Mouse (Mus musculus) cerebellum, adult 11 months (tissue): ENCODE measurements around the gene Kiss1.

Experiments
- DNase-seq: peaks from one replicate; pipeline ENCODE4 v3.0.0; 2022

Gene Kiss1

GRCm38 (mm10) chr1:133364022-133364630 lies 42.5 kb downstream of the Kiss1 start:
- no peak for DNase-seq

GRCm38 (mm10) chr1:133364890-133365289 lies 43.2 kb downstream of the Kiss1 start:
- DNase-seq: no peak

GRCm38 (mm10) chr1:133366951-133367605 lies 45.4 kb downstream of the Kiss1 start:
- no peak for DNase-seq

- DNase-seq: no peak
These were observed 46.2 kb downstream of the Kiss1 start for GRCm38 (mm10) chr1:133367606-133368488.

GRCm38 (mm10) chr1:133368644-133369043 lies 47.0 kb downstream of the Kiss1 start:
- DNase-seq: no peak

GRCm38 (mm10) chr1:133370352-133370751 lies 48.7 kb downstream of the Kiss1 start:
- no peak for DNase-seq

- DNase-seq: no peak
These were observed 49.8 kb downstream of the Kiss1 start for GRCm38 (mm10) chr1:133371431-133371830.

GRCm38 (mm10) chr1:133372113-133372512 lies 50.4 kb downstream of the Kiss1 start:
- DNase-seq: no peak

- DNase-seq: no peak
These were observed 54.1 kb downstream of the Kiss1 start for GRCm38 (mm10) chr1:133375696-133376346.

- no peak for DNase-seq
These were observed 55.9 kb downstream of the Kiss1 start for GRCm38 (mm10) chr1:133377547-133377946.
